Mouse (Mus musculus): ENCODE results near the gene Mrps21. TPM values are rescaled to one million over a fixed set of nuclear protein-coding genes. Genes with fewer than 3 reads are reported as not detected.

Mrps21 gene
- polyA plus RNA-seq, 1 experiment: 69.0 TPM

DNA sequence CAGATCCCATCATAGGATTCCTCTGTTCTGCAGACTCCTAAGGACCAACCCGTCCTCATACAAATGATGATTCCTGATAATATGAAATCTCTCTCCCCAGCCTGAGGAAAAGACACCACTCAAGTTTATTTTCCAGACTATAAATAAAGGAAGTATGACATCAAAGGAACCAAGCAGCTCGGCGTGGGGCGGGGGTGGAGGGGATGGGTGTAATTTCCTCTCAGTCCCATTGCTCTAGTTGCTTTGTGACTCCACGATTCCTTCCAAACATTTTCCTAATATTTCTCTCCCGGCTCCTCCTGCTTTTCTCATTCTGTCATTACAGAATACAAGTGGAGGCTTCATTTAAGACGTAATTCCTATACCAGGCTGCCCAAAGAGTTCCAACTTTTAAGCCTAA, 21.8 kb upstream of the Mrps21 start:
- Histone ChIP-seq H3K4me3 (replicated peaks; ENCODE audit: extremely low read depth, low read depth, low read length) (peak overlapping the region; percentile 27), H3K4me1 (ENCODE audit: control insufficient read depth, insufficient read depth, low read length) (peaks cover 6% of the 10 kb centered on the region; the same call in 1 of the 2 replicates)
- no peak for DNase-seq
- WGBS: 5% methylated on average over 7 of the region's 7 CpGs
- TF ChIP-seq POLR2A (IDR thresholded peaks at IDR 0.05; ENCODE audit: borderline replicate concordance, extremely low read depth, low read depth, low read length) (no peak; the same call in 1 of the 2 replicates), CTCF (IDR thresholded peaks at IDR 0.05; ENCODE audit: insufficient read depth, low read length) (no peak)

DNA sequence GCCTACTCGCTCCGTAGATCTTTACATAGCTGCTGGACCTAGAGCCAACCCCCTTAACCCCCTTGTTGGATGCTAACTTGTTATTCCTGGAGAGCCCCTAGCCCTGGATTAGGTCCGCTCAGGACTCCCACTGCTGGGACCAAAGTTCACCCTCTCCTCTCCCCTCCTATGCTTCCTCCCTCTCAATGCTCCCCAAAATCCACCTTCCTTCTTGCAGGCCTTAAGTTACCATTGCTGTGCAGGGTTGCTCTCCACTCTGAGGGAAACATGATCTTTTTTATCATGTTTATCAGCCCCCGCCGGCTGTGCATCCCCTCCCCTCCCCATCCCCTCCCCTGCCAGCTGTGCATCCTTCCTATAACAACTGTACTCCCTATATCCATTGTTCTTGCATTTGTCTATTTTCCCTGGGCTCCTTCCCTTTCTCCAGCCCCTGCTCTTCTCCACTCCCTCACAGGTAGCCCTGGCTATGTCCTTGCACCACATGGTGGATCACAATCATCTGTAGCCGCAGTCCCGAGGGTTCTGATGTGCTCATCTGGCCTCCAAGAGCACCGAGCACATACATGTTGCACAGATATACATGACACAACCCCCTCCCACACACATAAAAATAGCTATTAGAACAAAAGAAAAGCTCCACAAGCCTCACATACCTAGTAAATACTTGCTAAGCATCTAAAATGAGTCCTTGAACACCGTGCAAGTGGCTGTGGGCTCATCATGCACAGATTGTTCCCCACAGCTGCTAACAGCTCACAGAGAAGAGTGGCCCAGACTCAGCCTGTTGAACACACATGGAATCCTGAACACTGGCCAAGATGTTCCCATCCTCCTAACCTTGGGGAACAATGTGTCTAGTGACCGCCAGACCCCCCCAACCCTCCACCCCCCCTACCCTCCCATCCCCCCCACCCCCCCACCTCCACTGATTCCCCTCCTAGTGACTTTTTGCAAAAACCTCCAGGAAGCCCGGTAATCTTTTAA, 21.0 kb upstream of the Mrps21 start:
- peak overlapping the region; percentile 66 for H3K4me3 ChIP-seq (replicated peaks; ENCODE audit: extremely low read depth, low read depth, low read length)

DNA sequence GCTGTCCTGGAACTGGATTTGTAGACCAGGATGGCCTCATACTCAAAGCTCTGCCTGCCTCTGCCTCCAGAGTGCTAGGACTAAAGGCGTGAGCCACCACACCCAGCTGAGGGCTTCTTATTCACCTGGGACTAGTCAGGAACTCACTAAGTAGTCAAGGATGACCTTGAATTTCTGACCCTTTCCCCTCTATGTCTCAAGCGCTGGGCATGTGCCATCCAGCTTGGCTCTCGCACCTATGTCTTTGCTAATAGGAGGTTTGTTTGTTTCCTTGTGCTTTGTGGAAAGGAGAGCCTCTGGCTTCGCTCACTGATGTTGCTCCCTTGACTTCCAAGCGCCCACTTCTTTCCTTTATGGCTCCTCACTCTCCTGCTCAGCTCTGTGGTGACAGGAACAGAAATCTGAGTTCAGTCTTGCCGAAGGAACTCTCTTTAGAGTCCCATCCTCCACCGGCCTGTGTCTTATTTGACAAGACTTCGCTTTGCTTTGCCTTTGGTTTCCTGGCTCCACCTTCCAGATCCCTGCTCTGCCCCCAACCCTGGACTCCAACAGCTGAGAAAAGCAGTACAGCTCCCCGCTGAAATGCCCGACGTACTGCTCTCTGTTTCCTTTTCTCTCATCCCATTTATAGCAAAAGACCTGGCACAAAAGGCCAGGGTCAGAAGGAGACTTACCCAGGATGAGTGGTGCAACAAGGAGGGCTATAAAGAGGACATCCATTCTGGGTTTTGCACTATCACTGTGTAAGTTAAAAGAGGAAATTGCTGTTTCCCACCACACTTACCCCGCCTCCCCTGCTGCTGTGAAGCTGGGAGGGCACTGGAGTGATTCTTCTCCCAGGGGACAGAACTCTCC, 20.1 kb upstream of the Mrps21 start, which contains the start of gene BC028528:
BC028528 (minus strand) TSS at position 795 of the 855 bp plus-strand sequence.
- DNase-seq: peak; percentile 54
- WGBS: 16% methylated on average over 12 of the region's 12 CpGs
- peak within 1 kb of the TSS; percentile 66 for H3K4me3 ChIP-seq (replicated peaks; ENCODE audit: extremely low read depth, low read depth, low read length)
- peaks cover 6% of the 10 kb centered on the region; the same call in 1 of the 2 replicates for H3K4me1 ChIP-seq (ENCODE audit: control insufficient read depth, insufficient read depth, low read length)
- peak; percentile 66; the same call in 1 of the 2 replicates for TF ChIP-seq POLR2A (IDR thresholded peaks at IDR 0.05; ENCODE audit: borderline replicate concordance, extremely low read depth, low read depth, low read length)
- TF ChIP-seq CTCF (IDR thresholded peaks at IDR 0.05; ENCODE audit: insufficient read depth, low read length): no peak

More for the DNA sequence above, 21.0 kb upstream of the Mrps21 start:
- 23% methylated on average over 11 of the region's 11 CpGs for WGBS
- peaks cover 6% of the 10 kb centered on the region; the same call in 1 of the 2 replicates for H3K4me1 ChIP-seq (ENCODE audit: control insufficient read depth, insufficient read depth, low read length)
- no peak for DNase-seq
- TF ChIP-seq CTCF (IDR thresholded peaks at IDR 0.05; ENCODE audit: insufficient read depth, low read length): no peak
- TF ChIP-seq POLR2A (IDR thresholded peaks at IDR 0.05; ENCODE audit: borderline replicate concordance, extremely low read depth, low read depth, low read length): no peak

DNA sequence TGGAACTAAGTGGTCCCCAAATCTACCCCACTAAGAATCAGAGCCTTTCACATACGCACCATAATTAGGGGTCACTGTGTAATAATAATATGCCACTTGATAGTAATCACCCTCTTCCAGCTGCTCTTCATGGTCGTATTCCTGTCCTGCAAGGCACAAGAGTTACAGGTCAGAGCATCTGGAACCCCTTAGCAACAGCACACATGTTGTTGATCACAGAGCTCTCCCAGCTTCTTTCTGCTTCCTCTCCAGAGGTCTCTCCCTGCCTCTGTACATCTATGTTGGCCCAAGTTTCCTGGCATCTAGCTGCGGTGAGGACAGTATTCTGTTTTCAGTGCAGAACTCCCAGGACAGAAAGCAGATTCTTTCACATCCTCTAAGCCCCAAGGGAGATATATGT, 18.3 kb upstream of the Mrps21 start:
- TF ChIP-seq POLR2A (IDR thresholded peaks at IDR 0.05; ENCODE audit: borderline replicate concordance, extremely low read depth, low read depth, low read length) (no peak), CTCF (IDR thresholded peaks at IDR 0.05; ENCODE audit: insufficient read depth, low read length) (no peak)
- peak overlapping the region; percentile 30 for H3K4me3 ChIP-seq (replicated peaks; ENCODE audit: extremely low read depth, low read depth, low read length)
- no peak for DNase-seq
- 51% methylated on average over 3 of the region's 3 CpGs for WGBS
- no peaks in the 10 kb centered on the region; the same call in 1 of the 2 replicates for H3K4me1 ChIP-seq (ENCODE audit: control insufficient read depth, insufficient read depth, low read length)

DNA sequence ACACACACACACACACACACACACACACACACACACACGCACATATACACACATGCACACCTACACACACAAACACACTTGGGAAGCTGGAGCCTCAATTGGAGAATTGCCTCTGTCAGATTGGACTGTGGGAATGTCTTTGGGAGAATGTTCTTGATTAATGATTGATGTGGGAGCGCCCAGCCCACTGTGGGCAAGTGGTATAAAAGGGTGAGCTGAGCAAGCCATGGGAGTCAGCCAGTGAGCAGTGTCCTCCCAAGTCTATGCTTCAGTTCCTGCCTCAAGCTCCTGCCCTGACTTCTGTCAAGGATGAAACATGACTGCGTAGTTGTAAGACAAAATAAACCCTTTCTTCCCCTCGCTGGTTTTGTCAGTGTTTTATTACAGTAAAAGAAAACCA, 16.3 kb upstream of the Mrps21 start:
- no peak overlapping the region for H3K4me3 ChIP-seq (replicated peaks; ENCODE audit: extremely low read depth, low read depth, low read length)
- DNase-seq: no peak
- H3K4me1 ChIP-seq (ENCODE audit: control insufficient read depth, insufficient read depth, low read length): no peaks in the 10 kb centered on the region; the same call in 1 of the 2 replicates
- WGBS: 59% methylated on average over 4 of the region's 4 CpGs
- TF ChIP-seq POLR2A (IDR thresholded peaks at IDR 0.05; ENCODE audit: borderline replicate concordance, extremely low read depth, low read depth, low read length): peak; percentile 41; the same call in 1 of the 2 replicates
- no peak for TF ChIP-seq CTCF (IDR thresholded peaks at IDR 0.05; ENCODE audit: insufficient read depth, low read length)

DNA sequence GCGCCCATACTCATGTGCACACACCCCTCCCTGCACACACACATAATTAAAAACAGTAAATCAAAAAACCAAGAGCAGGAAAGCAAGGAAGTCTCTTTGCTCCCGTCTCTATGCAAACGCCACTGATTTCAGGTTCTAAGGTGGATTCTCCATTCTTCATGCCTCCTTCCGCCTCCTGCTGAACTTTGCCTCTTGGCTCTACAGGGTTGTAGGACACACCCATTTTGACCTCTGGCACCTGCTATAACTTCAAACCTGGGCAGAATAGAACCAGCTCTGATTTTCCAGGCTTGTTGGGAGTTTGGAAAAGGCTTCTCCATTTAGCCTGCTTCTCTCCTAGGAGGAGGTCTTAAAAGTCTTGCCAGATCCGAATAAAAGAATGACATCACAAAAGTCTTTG, 13.1 kb upstream of the Mrps21 start:
- DNase-seq: no peak
- no peak overlapping the region for H3K4me3 ChIP-seq (replicated peaks; ENCODE audit: extremely low read depth, low read depth, low read length)
- H3K4me1 ChIP-seq (ENCODE audit: control insufficient read depth, insufficient read depth, low read length): peaks cover 3% of the 10 kb centered on the region; the same call in 1 of the 2 replicates
- no peak for TF ChIP-seq POLR2A (IDR thresholded peaks at IDR 0.05; ENCODE audit: borderline replicate concordance, extremely low read depth, low read depth, low read length)
- no peak for TF ChIP-seq CTCF (IDR thresholded peaks at IDR 0.05; ENCODE audit: insufficient read depth, low read length)
- 86% methylated on average over 5 of the region's 5 CpGs for WGBS

DNA sequence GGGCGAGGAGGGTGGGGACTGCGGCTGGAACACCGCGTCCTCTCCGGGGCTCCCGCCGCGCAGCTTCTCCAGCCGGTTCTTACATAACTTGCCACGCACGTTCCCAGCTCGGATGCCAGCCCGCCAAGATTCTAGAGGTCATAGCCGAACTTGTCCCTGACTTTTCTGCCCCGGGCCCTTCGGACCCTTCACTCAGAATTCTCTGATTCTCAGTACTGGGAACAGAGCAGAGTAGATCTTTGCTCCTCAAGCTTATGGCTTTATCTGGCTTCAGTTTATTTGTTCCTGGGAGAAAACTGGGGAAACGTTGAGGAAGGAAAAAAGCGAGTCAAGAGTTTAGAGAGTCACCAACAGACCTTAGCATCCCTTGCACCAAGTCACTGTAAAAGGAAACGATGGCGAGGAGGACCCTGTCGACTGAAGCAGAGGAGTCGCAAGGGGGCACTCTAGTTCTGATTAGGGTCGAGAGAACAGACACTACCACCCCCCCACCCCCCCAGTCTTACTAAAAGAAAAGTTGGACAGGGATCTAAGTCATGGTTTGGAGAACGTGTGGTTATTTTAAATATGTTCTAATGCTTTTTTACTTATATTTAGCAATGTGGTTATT, 11.6 kb upstream of the Mrps21 start:
- TF ChIP-seq CTCF (IDR thresholded peaks at IDR 0.05; ENCODE audit: insufficient read depth, low read length) (peak; percentile 57), POLR2A (IDR thresholded peaks at IDR 0.05; ENCODE audit: borderline replicate concordance, extremely low read depth, low read depth, low read length) (no peak)
- H3K4me3 ChIP-seq (replicated peaks; ENCODE audit: extremely low read depth, low read depth, low read length): peak overlapping the region; percentile 61
- H3K4me1 ChIP-seq (ENCODE audit: control insufficient read depth, insufficient read depth, low read length): peaks cover 3% of the 10 kb centered on the region; the same call in 1 of the 2 replicates
- 2% methylated on average over 24 of the region's 24 CpGs for WGBS
- DNase-seq: peak; percentile 57

DNA sequence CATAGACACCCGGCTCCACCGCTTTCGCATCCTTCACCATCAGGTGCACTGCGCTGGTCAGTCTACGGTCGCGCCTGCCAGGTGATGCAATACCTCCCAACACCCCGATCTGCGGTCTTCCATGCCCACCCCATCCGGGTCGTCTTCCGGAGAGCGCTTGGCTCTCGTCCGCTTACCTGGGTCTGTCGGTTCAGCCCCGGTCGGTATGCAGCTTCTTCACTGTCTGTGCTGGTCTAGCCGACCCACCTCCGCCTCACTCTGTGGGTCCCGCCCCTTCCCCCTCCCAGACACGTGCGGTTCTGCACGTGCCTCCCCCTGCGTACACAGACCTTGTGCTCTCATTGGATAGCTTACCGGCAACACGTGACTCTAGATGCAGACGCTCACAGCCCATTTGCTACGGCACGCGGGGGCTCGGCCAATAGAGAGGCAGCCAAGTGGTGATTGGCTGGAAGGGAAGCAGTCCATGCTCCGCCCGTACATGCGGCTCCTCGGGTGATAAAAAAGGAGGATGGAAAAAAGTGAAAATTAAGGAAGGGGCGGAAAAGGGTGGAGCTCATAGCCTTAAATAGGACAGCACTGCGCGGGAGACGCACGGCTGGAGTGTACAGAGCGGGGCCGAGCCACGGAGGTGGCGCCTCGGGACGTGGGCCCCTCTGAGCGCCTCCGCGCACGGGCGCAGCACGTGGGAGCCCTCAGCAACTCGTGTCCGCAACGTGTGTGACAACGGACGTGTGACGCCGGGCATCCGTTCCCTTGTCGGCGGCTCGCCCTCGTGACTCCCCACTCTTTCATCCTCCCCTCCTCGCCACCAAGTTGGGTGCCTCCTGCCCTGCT, 10.9 kb upstream of the Mrps21 start, which contains the start of gene Ciart:
Ciart (minus strand) TSS at position 273 of the 837 bp plus-strand sequence.
- WGBS: under 1% methylated on average over 66 of the region's 66 CpGs
- peak; percentile 81 for TF ChIP-seq POLR2A (IDR thresholded peaks at IDR 0.05; ENCODE audit: borderline replicate concordance, extremely low read depth, low read depth, low read length)
- TF ChIP-seq CTCF (IDR thresholded peaks at IDR 0.05; ENCODE audit: insufficient read depth, low read length): no peak
- peaks cover 3% of the 10 kb centered on the region; the same call in 1 of the 2 replicates for H3K4me1 ChIP-seq (ENCODE audit: control insufficient read depth, insufficient read depth, low read length)
- peak within 1 kb of the TSS; percentile 73 for H3K4me3 ChIP-seq (replicated peaks; ENCODE audit: extremely low read depth, low read depth, low read length)
- DNase-seq: peak; percentile 87

Measured in lung, adult 2 months (tissue).